Mouse (Mus musculus): Measurements from ENCODE around the gene Phkg1. TPM values are rescaled to one million over a fixed set of nuclear protein-coding genes. Genes with fewer than 3 reads are reported as not detected.

Gene Phkg1
- polyA plus RNA-seq, 1 experiment from 2014 or later: 0.42 TPM

GRCm38 (mm10) chr5:129865841-129866240, 32.5 kb downstream of the Phkg1 start:
- Histone ChIP-seq H3K4me1 (ENCODE audit: control insufficient read depth, insufficient read depth, low read length) (no peaks in the 10 kb centered on the region), H3K9ac (ENCODE audit: low read depth, low read length) (no peak overlapping the region), H3K4me3 (ENCODE audit: low read depth, low read length) (no peak overlapping the region), H3K36me3 (ENCODE audit: control insufficient read depth, insufficient read depth, low read length) (peaks cover 8% of the 10 kb centered on the region), H3K27me3 (ENCODE audit: control insufficient read depth, insufficient read depth, low read length) (no peaks in the 10 kb centered on the region), H3K27ac (ENCODE audit: low read depth, low read length) (no peak overlapping the region), H3K4me2 (no peak overlapping the region), H3K9me3 (replicated peaks; ENCODE audit: control insufficient read depth, low read length) (no peaks in the 10 kb centered on the region)
- 81% methylated on average over 12 of the region's 12 CpGs for WGBS (ENCODE audit: insufficient replicate concordance)
- ATAC-seq (replicated peaks; ENCODE audit: insufficient number of reproducible peaks, low FRiP score, low TSS enrichment): no peak

GRCm38 (mm10) chr5:129864467-129864866, 33.9 kb downstream of the Phkg1 start:
- Histone ChIP-seq H3K9ac (ENCODE audit: low read depth, low read length) (0 out of 2 replicates have a peak overlapping the region, but pooled peaks have one; percentile 1), H3K9me3 (replicated peaks; ENCODE audit: control insufficient read depth, low read length) (no peaks in the 10 kb centered on the region), H3K4me3 (ENCODE audit: low read depth, low read length) (no peak overlapping the region), H3K4me1 (ENCODE audit: control insufficient read depth, insufficient read depth, low read length) (no peaks in the 10 kb centered on the region), H3K27ac (ENCODE audit: low read depth, low read length) (no peak overlapping the region), H3K4me2 (peak overlapping the region; percentile 45), H3K27me3 (ENCODE audit: control insufficient read depth, insufficient read depth, low read length) (no peaks in the 10 kb centered on the region), H3K36me3 (ENCODE audit: control insufficient read depth, insufficient read depth, low read length) (peaks cover 8% of the 10 kb centered on the region)
- 9% methylated on average over 18 of the region's 18 CpGs for WGBS (ENCODE audit: insufficient replicate concordance)
- no peak for ATAC-seq (replicated peaks; ENCODE audit: insufficient number of reproducible peaks, low FRiP score, low TSS enrichment)

- 98% methylated on average over 6 of the region's 6 CpGs for WGBS (ENCODE audit: insufficient replicate concordance)
Observed at GRCm38 (mm10) chr5:129862325-129862724, 36.0 kb downstream of the Phkg1 start.

DNA sequence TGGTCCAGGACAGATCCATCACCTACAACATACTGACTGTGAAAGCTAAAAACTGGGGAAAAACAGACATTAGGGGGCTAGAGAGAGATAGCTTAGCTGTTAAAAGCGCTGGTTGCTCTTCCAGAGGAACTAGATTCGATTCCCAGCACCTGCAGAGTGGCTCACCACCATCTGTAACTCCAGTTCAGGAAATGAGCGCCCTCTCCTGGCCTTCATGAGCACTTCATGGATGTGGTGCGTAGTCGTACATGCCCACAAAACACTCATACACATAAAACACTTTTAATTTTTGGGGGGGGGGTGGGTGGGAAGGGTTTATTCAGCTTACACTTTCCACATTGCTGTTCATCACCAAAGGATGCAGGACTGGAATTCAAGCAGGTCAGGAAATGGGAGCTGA, 41.9 kb downstream of the Phkg1 start:
- H3K36me3 ChIP-seq (ENCODE audit: control insufficient read depth, insufficient read depth, low read length): peaks cover 4% of the 10 kb centered on the region
- H3K4me3 ChIP-seq (ENCODE audit: low read depth, low read length): no peak overlapping the region
- ATAC-seq (replicated peaks; ENCODE audit: insufficient number of reproducible peaks, low FRiP score, low TSS enrichment): no peak
- H3K27ac ChIP-seq (ENCODE audit: low read depth, low read length): no peak overlapping the region
- no peaks in the 10 kb centered on the region for H3K9me3 ChIP-seq (replicated peaks; ENCODE audit: control insufficient read depth, low read length)
- H3K4me1 ChIP-seq (ENCODE audit: control insufficient read depth, insufficient read depth, low read length): no peaks in the 10 kb centered on the region
- H3K27me3 ChIP-seq (ENCODE audit: control insufficient read depth, insufficient read depth, low read length): no peaks in the 10 kb centered on the region
- 88% methylated on average over 5 of the region's 5 CpGs for WGBS (ENCODE audit: insufficient replicate concordance)
- no peak overlapping the region for H3K9ac ChIP-seq (ENCODE audit: low read depth, low read length)
- H3K4me2 ChIP-seq: no peak overlapping the region

More at GRCm38 (mm10) chr5:129862325-129862724, 36.0 kb downstream of the Phkg1 start:
- ATAC-seq (replicated peaks; ENCODE audit: insufficient number of reproducible peaks, low FRiP score, low TSS enrichment): no peak
- no peak overlapping the region for H3K4me3 ChIP-seq (ENCODE audit: low read depth, low read length)
- no peaks in the 10 kb centered on the region for H3K9me3 ChIP-seq (replicated peaks; ENCODE audit: control insufficient read depth, low read length)
- H3K27ac ChIP-seq (ENCODE audit: low read depth, low read length): no peak overlapping the region
- peaks cover 10% of the 10 kb centered on the region for H3K36me3 ChIP-seq (ENCODE audit: control insufficient read depth, insufficient read depth, low read length)
- no peak overlapping the region for H3K9ac ChIP-seq (ENCODE audit: low read depth, low read length)
- H3K27me3 ChIP-seq (ENCODE audit: control insufficient read depth, insufficient read depth, low read length): no peaks in the 10 kb centered on the region
- no peaks in the 10 kb centered on the region for H3K4me1 ChIP-seq (ENCODE audit: control insufficient read depth, insufficient read depth, low read length)
- H3K4me2 ChIP-seq: no peak overlapping the region

GRCm38 (mm10) chr5:129855163-129855562, 43.2 kb downstream of the Phkg1 start:
- Histone ChIP-seq H3K4me1 (ENCODE audit: control insufficient read depth, insufficient read depth, low read length) (no peaks in the 10 kb centered on the region), H3K9ac (ENCODE audit: low read depth, low read length) (no peak overlapping the region), H3K36me3 (ENCODE audit: control insufficient read depth, insufficient read depth, low read length) (peaks cover 4% of the 10 kb centered on the region), H3K9me3 (replicated peaks; ENCODE audit: control insufficient read depth, low read length) (no peaks in the 10 kb centered on the region), H3K4me3 (ENCODE audit: low read depth, low read length) (no peak overlapping the region), H3K27me3 (ENCODE audit: control insufficient read depth, insufficient read depth, low read length) (no peaks in the 10 kb centered on the region), H3K4me2 (peak overlapping the region; percentile 7; the same call in 1 of the 2 replicates), H3K27ac (ENCODE audit: low read depth, low read length) (no peak overlapping the region)
- WGBS (ENCODE audit: insufficient replicate concordance): 35% methylated on average over 5 of the region's 5 CpGs
- 0 out of 2 replicates have a peak, but pooled peaks have one; percentile 12 for ATAC-seq (replicated peaks; ENCODE audit: insufficient number of reproducible peaks, low FRiP score, low TSS enrichment)

- peak overlapping the region; percentile 60 for H3K4me3 ChIP-seq (ENCODE audit: low read depth, low read length)
- H3K4me2 ChIP-seq: peak overlapping the region; percentile 73
- no peak for ATAC-seq (replicated peaks; ENCODE audit: insufficient number of reproducible peaks, low FRiP score, low TSS enrichment)
- 53% methylated on average over 8 of the region's 8 CpGs for WGBS (ENCODE audit: insufficient replicate concordance)
- no peak overlapping the region for H3K27ac ChIP-seq (ENCODE audit: low read depth, low read length)
- H3K36me3 ChIP-seq (ENCODE audit: control insufficient read depth, insufficient read depth, low read length): peaks cover 12% of the 10 kb centered on the region
- H3K4me1 ChIP-seq (ENCODE audit: control insufficient read depth, insufficient read depth, low read length): peaks cover 11% of the 10 kb centered on the region
- H3K27me3 ChIP-seq (ENCODE audit: control insufficient read depth, insufficient read depth, low read length): no peaks in the 10 kb centered on the region
- no peaks in the 10 kb centered on the region for H3K9me3 ChIP-seq (replicated peaks; ENCODE audit: control insufficient read depth, low read length)
- H3K9ac ChIP-seq (ENCODE audit: low read depth, low read length): peak overlapping the region; percentile 73
Observed at GRCm38 (mm10) chr5:129847558-129847820, 50.9 kb downstream of the Phkg1 start.

GRCm38 (mm10) chr5:129846752-129847557, 51.4 kb downstream of the Phkg1 start, which contains the start of gene Sumf2:
Sumf2 (plus strand) TSS chr5:129846986.
- Histone ChIP-seq H3K27ac (ENCODE audit: low read depth, low read length) (peak within 1 kb of the TSS; percentile 62), H3K27me3 (ENCODE audit: control insufficient read depth, insufficient read depth, low read length) (no peaks in the 10 kb centered on the region), H3K4me3 (ENCODE audit: low read depth, low read length) (peak within 1 kb of the TSS; percentile 60), H3K36me3 (ENCODE audit: control insufficient read depth, insufficient read depth, low read length) (peaks cover 12% of the 10 kb centered on the region), H3K9me3 (replicated peaks; ENCODE audit: control insufficient read depth, low read length) (no peaks in the 10 kb centered on the region), H3K4me1 (ENCODE audit: control insufficient read depth, insufficient read depth, low read length) (peaks cover 11% of the 10 kb centered on the region), H3K9ac (ENCODE audit: low read depth, low read length) (peak within 1 kb of the TSS; percentile 73), H3K4me2 (peak within 1 kb of the TSS; percentile 73)
- ATAC-seq (replicated peaks; ENCODE audit: insufficient number of reproducible peaks, low FRiP score, low TSS enrichment): peak; percentile 96
- WGBS (ENCODE audit: insufficient replicate concordance): 10% methylated on average over 22 of the region's 22 CpGs

- Histone ChIP-seq H3K4me3 (ENCODE audit: low read depth, low read length) (no peak overlapping the region), H3K27me3 (ENCODE audit: control insufficient read depth, insufficient read depth, low read length) (no peaks in the 10 kb centered on the region), H3K9ac (ENCODE audit: low read depth, low read length) (no peak overlapping the region), H3K4me1 (ENCODE audit: control insufficient read depth, insufficient read depth, low read length) (peaks cover 11% of the 10 kb centered on the region), H3K4me2 (no peak overlapping the region), H3K36me3 (ENCODE audit: control insufficient read depth, insufficient read depth, low read length) (peaks cover 12% of the 10 kb centered on the region), H3K9me3 (replicated peaks; ENCODE audit: control insufficient read depth, low read length) (no peaks in the 10 kb centered on the region), H3K27ac (ENCODE audit: low read depth, low read length) (no peak overlapping the region)
- no peak for ATAC-seq (replicated peaks; ENCODE audit: insufficient number of reproducible peaks, low FRiP score, low TSS enrichment)
- 94% methylated on average over 5 of the region's 5 CpGs for WGBS (ENCODE audit: insufficient replicate concordance)
Observed at GRCm38 (mm10) chr5:129844848-129845247, 53.5 kb downstream of the Phkg1 start.

Measured in heart, embryonic 11.5 days (tissue).